Mouse (Mus musculus) MEL (cell line): ENCODE data around the gene Slc25a19. TPM values are rescaled to one million over a fixed set of nuclear protein-coding genes. Genes with fewer than 3 reads are reported as not detected.

ENCODE experiments used
- DNase-seq: peaks from one replicate; pipeline ENCODE4 v3.0.0; 2011; ENCODE audit warnings: low read depth, low spot score
- H3K27ac ChIP-seq: 2 replicates; pipeline ENCODE4 v1.5.1; 2012; ENCODE audit warnings: low read depth, mild to moderate bottlenecking, control low read depth, low read length, moderate library complexity; ENCODE audit not compliant: control insufficient read depth
- H3K27me3 ChIP-seq, 2 experiments: fragments of 150-350 bp in 1 of 2; sonication (generic) in 1 of 2; 2 replicates each; pipeline ENCODE4 v1.6.1; 2012; ENCODE audit warnings: low read length in 2 of 2, mild to moderate bottlenecking in 2 of 2, improper control_type of control experiment in 1 of 2, moderate library complexity in 1 of 2; ENCODE audit not compliant: insufficient read depth in 2 of 2, control insufficient read depth in 1 of 2
- H3K36me3 ChIP-seq, 2 experiments: 2 replicates each; pipeline ENCODE4 v1.6.1; 2012 to 2014; ENCODE audit warnings: low read length in 2 of 2, improper control_type of control experiment in 1 of 2, inconsistent platforms in 1 of 2, mild to moderate bottlenecking in 1 of 2; ENCODE audit not compliant: insufficient read depth in 2 of 2, control insufficient read depth in 1 of 2
- H3K4me1 ChIP-seq, 2 experiments: fragments of 150-350 bp in 1 of 2; sonication (generic) in 1 of 2; 2 replicates each; pipeline ENCODE4 v1.6.1; 2012; ENCODE audit warnings: low read length in 2 of 2, improper control_type of control experiment in 1 of 2, mild to moderate bottlenecking in 1 of 2; ENCODE audit not compliant: insufficient read depth in 2 of 2, control insufficient read depth in 1 of 2
- H3K4me3 ChIP-seq, 2 experiments: fragments of 150-350 bp in 1 of 2; sonication (generic) in 1 of 2; 2 replicates each; pipeline ENCODE4 v1.5.1; 2012; ENCODE audit warnings: low read depth in 2 of 2, low read length in 2 of 2, mild to moderate bottlenecking in 2 of 2, moderate library complexity in 2 of 2, control low read depth in 1 of 2, improper control_type of control experiment in 1 of 2; ENCODE audit not compliant: control insufficient read depth in 1 of 2, insufficient read depth in 1 of 2
- H3K79me2 ChIP-seq: 2 replicates; pipeline ENCODE4 v1.6.1; 2012; ENCODE audit warnings: mild to moderate bottlenecking, low read length, moderate library complexity; ENCODE audit not compliant: control insufficient read depth, poor library complexity, insufficient read depth
- H3K9ac ChIP-seq: 2 replicates; pipeline ENCODE4 v1.6.1; 2012; ENCODE audit warnings: low read depth, mild to moderate bottlenecking, control low read depth, low read length, moderate library complexity; ENCODE audit not compliant: control insufficient read depth, poor library complexity, severe bottlenecking
- H3K9me3 ChIP-seq: fragments of 150-350 bp; sonication (generic); replicated peaks from 2 replicates; pipeline ENCODE4 v1.6.1; 2012; ENCODE audit warnings: mild to moderate bottlenecking, low read length, improper control_type of control experiment, moderate library complexity; ENCODE audit not compliant: insufficient read depth
- BHLHE40 ChIP-seq: IDR thresholded peaks from 2 replicates; pipeline ENCODE4 v1.6.1; 2012; ENCODE audit warnings: low read depth, mild to moderate bottlenecking, inconsistent platforms, low read length, improper control_type of control experiment, borderline replicate concordance
- CHD1 ChIP-seq: IDR thresholded peaks from 2 replicates; pipeline ENCODE4 v1.6.1; 2012; ENCODE audit warnings: low read depth, mild to moderate bottlenecking, inconsistent platforms, low read length, improper control_type of control experiment
- CHD2 ChIP-seq: IDR thresholded peaks from 2 replicates; pipeline ENCODE4 v1.6.1; 2011; ENCODE audit warnings: low read length, improper control_type of control experiment
- CTCF ChIP-seq, 3 experiments: IDR thresholded peaks in 2 of 3; conservative IDR thresholded peaks in 1 of 3; 2 replicates each; pipeline ENCODE4 v1.5.1; 2011 to 2012; ENCODE audit warnings: low read length in 3 of 3, low read depth in 2 of 3, mild to moderate bottlenecking in 2 of 3, improper control_type of control experiment in 1 of 3, inconsistent platforms in 1 of 3, mixed read lengths in 1 of 3, moderate library complexity in 1 of 3; ENCODE audit not compliant: control insufficient read depth in 1 of 3, insufficient read depth in 1 of 3, poor library complexity in 1 of 3, severe bottlenecking in 1 of 3
- E2F4 ChIP-seq: IDR thresholded peaks from 2 replicates; pipeline ENCODE4 v1.6.1; 2011; ENCODE audit warnings: low read depth, low read length, improper control_type of control experiment, borderline replicate concordance
- ELF1 ChIP-seq: IDR thresholded peaks from 2 replicates; pipeline ENCODE4 v1.6.1; 2014; ENCODE audit warnings: low read depth, mild to moderate bottlenecking, inconsistent platforms, low read length, improper control_type of control experiment, moderate library complexity
- EP300 ChIP-seq, 2 experiments: IDR thresholded peaks; 2 replicates each; pipeline ENCODE4 v1.6.1; 2011; ENCODE audit warnings: improper control_type of control experiment in 2 of 2, low read length in 2 of 2, low read depth in 1 of 2, mild to moderate bottlenecking in 1 of 2
- ETS1 ChIP-seq: IDR thresholded peaks from 2 replicates; pipeline ENCODE4 v1.6.1; 2012; ENCODE audit warnings: low read depth, mild to moderate bottlenecking, inconsistent platforms, low read length, improper control_type of control experiment, moderate library complexity
- GABPA ChIP-seq: IDR thresholded peaks from 2 replicates; pipeline ENCODE4 v1.6.1; 2012; ENCODE audit warnings: low read depth, mild to moderate bottlenecking, inconsistent platforms, low read length, improper control_type of control experiment, moderate library complexity
- HCFC1 ChIP-seq: IDR thresholded peaks from 2 replicates; pipeline ENCODE4 v1.6.1; 2012; ENCODE audit warnings: low read depth, mild to moderate bottlenecking, inconsistent platforms, low read length, improper control_type of control experiment, moderate library complexity
- JUND ChIP-seq: IDR thresholded peaks from 2 replicates; pipeline ENCODE4 v1.6.1; 2011; ENCODE audit warnings: low read depth, mild to moderate bottlenecking, improper control_type of control experiment, low read length
- KAT2A ChIP-seq: conservative IDR thresholded peaks from 2 replicates; pipeline ENCODE4 v1.6.1; 2012; ENCODE audit warnings: low read depth, low read length, improper control_type of control experiment, inconsistent platforms
- MAFK ChIP-seq: IDR thresholded peaks from 2 replicates; pipeline ENCODE4 v1.6.1; 2011; ENCODE audit warnings: low read depth, mild to moderate bottlenecking, low read length, improper control_type of control experiment, borderline replicate concordance
- MAX ChIP-seq: IDR thresholded peaks from 2 replicates; pipeline ENCODE4 v1.6.1; 2011; ENCODE audit warnings: low read length, improper control_type of control experiment
- MAZ ChIP-seq: IDR thresholded peaks from 2 replicates; pipeline ENCODE4 v1.6.1; 2012; ENCODE audit warnings: low read depth, mild to moderate bottlenecking, inconsistent platforms, low read length, improper control_type of control experiment
- MEF2A ChIP-seq: IDR thresholded peaks from 2 replicates; pipeline ENCODE4 v1.6.1; 2014; ENCODE audit warnings: low read depth, mild to moderate bottlenecking, inconsistent platforms, low read length, improper control_type of control experiment; ENCODE audit not compliant: poor library complexity, insufficient replicate concordance, severe bottlenecking; ENCODE audit errors: extremely low read depth
- MXI1 ChIP-seq: IDR thresholded peaks from 2 replicates; pipeline ENCODE4 v1.6.1; 2011; ENCODE audit warnings: mild to moderate bottlenecking, low read depth, low read length, improper control_type of control experiment
- MYB ChIP-seq: IDR thresholded peaks from 2 replicates; pipeline ENCODE4 v1.6.1; 2011; ENCODE audit warnings: mild to moderate bottlenecking, low read depth, low read length, improper control_type of control experiment
- MYC ChIP-seq: IDR thresholded peaks from 2 replicates; pipeline ENCODE4 v1.6.1; 2011; ENCODE audit warnings: low read depth, mild to moderate bottlenecking, low read length, improper control_type of control experiment, moderate library complexity
- NELFE ChIP-seq: IDR thresholded peaks from 2 replicates; pipeline ENCODE4 v1.6.1; 2011; ENCODE audit warnings: low read depth, low read length, improper control_type of control experiment
- NRF1 ChIP-seq: IDR thresholded peaks from 2 replicates; pipeline ENCODE4 v1.6.1; 2014; ENCODE audit warnings: low read depth, mild to moderate bottlenecking, inconsistent platforms, low read length, improper control_type of control experiment, moderate library complexity; ENCODE audit not compliant: poor library complexity, insufficient read depth, severe bottlenecking
- POLR2A ChIP-seq, 2 experiments: IDR thresholded peaks; 2 replicates each; pipeline ENCODE4 v1.6.1; 2011 to 2012; ENCODE audit warnings: low read length in 2 of 2, mild to moderate bottlenecking in 2 of 2, control low read depth in 1 of 2, improper control_type of control experiment in 1 of 2, low read depth in 1 of 2, moderate library complexity in 1 of 2; ENCODE audit not compliant: control insufficient read depth in 1 of 2, insufficient read depth in 1 of 2, poor library complexity in 1 of 2
- POLR2AphosphoS2 ChIP-seq: IDR thresholded peaks from 2 replicates; pipeline ENCODE4 v1.6.1; 2011; ENCODE audit warnings: low read length, improper control_type of control experiment
- POLR2AphosphoS5 ChIP-seq: IDR thresholded peaks from 2 replicates; pipeline ENCODE4 v1.6.1; 2012; ENCODE audit warnings: low read depth, borderline replicate concordance, mild to moderate bottlenecking, inconsistent platforms, low read length, moderate library complexity, mixed read lengths
- RAD21 ChIP-seq: IDR thresholded peaks from 2 replicates; pipeline ENCODE4 v1.6.1; 2011; ENCODE audit warnings: mild to moderate bottlenecking, low read depth, low read length, improper control_type of control experiment
- RCOR1 ChIP-seq: IDR thresholded peaks from 2 replicates; pipeline ENCODE4 v1.6.1; 2012; ENCODE audit warnings: low read depth, mild to moderate bottlenecking, inconsistent platforms, low read length, improper control_type of control experiment
- SIN3A ChIP-seq: IDR thresholded peaks from 2 replicates; pipeline ENCODE4 v1.6.1; 2012; ENCODE audit warnings: low read length, improper control_type of control experiment, inconsistent platforms
- SMC3 ChIP-seq: IDR thresholded peaks from 2 replicates; pipeline ENCODE4 v1.6.1; 2011; ENCODE audit warnings: low read depth, low read length, improper control_type of control experiment
- TAL1 ChIP-seq: IDR thresholded peaks from 2 replicates; pipeline ENCODE4 v1.6.1; 2012; ENCODE audit warnings: mild to moderate bottlenecking, inconsistent platforms, low read length, moderate library complexity, mixed read lengths
- TBP ChIP-seq: IDR thresholded peaks from 2 replicates; pipeline ENCODE4 v1.8.0; 2011; ENCODE audit warnings: low read depth, low read length, improper control_type of control experiment
- TCF12 ChIP-seq: IDR thresholded peaks from 2 replicates; pipeline ENCODE4 v1.6.1; 2014; ENCODE audit warnings: low read depth, mild to moderate bottlenecking, inconsistent platforms, low read length, improper control_type of control experiment, moderate library complexity
- UBTF ChIP-seq: IDR thresholded peaks from 2 replicates; pipeline ENCODE4 v1.6.1; 2012; ENCODE audit warnings: low read depth, mild to moderate bottlenecking, inconsistent platforms, low read length, improper control_type of control experiment, moderate library complexity, borderline replicate concordance; ENCODE audit not compliant: insufficient read depth
- USF1 ChIP-seq: IDR thresholded peaks from 2 replicates; pipeline ENCODE4 v1.6.1; 2014; ENCODE audit warnings: low read depth, mild to moderate bottlenecking, inconsistent platforms, low read length, improper control_type of control experiment, moderate library complexity
- USF2 ChIP-seq, 2 experiments: IDR thresholded peaks; 2 replicates each; pipeline ENCODE4 v1.6.1; 2011 to 2012; ENCODE audit warnings: improper control_type of control experiment in 2 of 2, low read length in 2 of 2, borderline replicate concordance in 1 of 2, inconsistent platforms in 1 of 2, low read depth in 1 of 2, mild to moderate bottlenecking in 1 of 2; ENCODE audit not compliant: insufficient read depth in 1 of 2
- ZC3H11A ChIP-seq: IDR thresholded peaks from 2 replicates; pipeline ENCODE4 v1.6.1; 2012; ENCODE audit warnings: low read depth, mild to moderate bottlenecking, inconsistent platforms, low read length, improper control_type of control experiment
- ZKSCAN1 ChIP-seq: IDR thresholded peaks from 2 replicates; pipeline ENCODE4 v1.6.1; 2012; ENCODE audit warnings: low read depth, mild to moderate bottlenecking, inconsistent platforms, low read length, improper control_type of control experiment, moderate library complexity
- ZMIZ1 ChIP-seq: IDR thresholded peaks from 2 replicates; pipeline ENCODE4 v1.6.1; 2012; ENCODE audit warnings: low read depth, mild to moderate bottlenecking, inconsistent platforms, low read length, improper control_type of control experiment, moderate library complexity
- ZNF384 ChIP-seq: IDR thresholded peaks from 2 replicates; pipeline ENCODE4 v1.6.1; 2012; ENCODE audit warnings: low read depth, mild to moderate bottlenecking, inconsistent platforms, low read length, improper control_type of control experiment
- polyA plus RNA-seq, 2 experiments: library from polyadenylated mRNA; stranded (reverse) in 1 of 2; unstranded in 1 of 2; fragments of >175 nt in 1 of 2; fragments of >200 nt in 1 of 2; gene quantifications; 2 replicates each; pipeline versions ENCODE4 v1.2.1 to v1.2.4; 2012; ENCODE audit warnings: low replicate concordance in 2 of 2, low read depth in 1 of 2; ENCODE audit not compliant: insufficient read length in 2 of 2, insufficient read depth in 1 of 2, missing spikeins in 1 of 2
- total RNA-seq: library from RNA; depleted of rRNA; stranded (reverse); fragments of 300-350 nt; gene quantifications from 2 replicates; pipeline ENCODE4 v1.2.3, GENCODE M21; 2012

Gene Slc25a19
- total and polyA plus RNA-seq, 3 experiments: 35.3 to 43.1 TPM; not detected in 1

- DNase-seq: peak; percentile 81
- TF ChIP-seq ZNF384 (no peak), RCOR1 (no peak; the same call in 1 of the 2 replicates), NRF1 (no peak), TBP (no peak), NELFE (no peak), RAD21 (no peak), POLR2A (IDR thresholded peaks at IDR 0.05; ENCODE audit: control insufficient read depth in 1 of 2, insufficient read depth in 1 of 2, low read depth in 1 of 2, low read length in 2 of 2, poor library complexity in 1 of 2) (peak in 1 of 2 experiments; percentile 20; a peak in 1 of 4 replicates), UBTF (no peak), POLR2AphosphoS2 (no peak), MEF2A (peak; percentile 66; the same call in 1 of the 2 replicates), ELF1 (peak; percentile 31; the same call in 1 of the 2 replicates), BHLHE40 (no peak), CHD2 (no peak), ZKSCAN1 (no peak), USF1 (no peak), MXI1 (no peak), ZC3H11A (no peak), MAZ (no peak), EP300 (IDR thresholded peaks at IDR 0.05; ENCODE audit: low read depth in 1 of 2, low read length in 2 of 2) (peak; percentile 65 to 68; a peak in 3 of 4 replicates), HCFC1 (0 out of 2 replicates have a peak, but pooled peaks have one; percentile 32), JUND (no peak), ETS1 (peak; percentile 80), KAT2A (no peak), E2F4 (no peak), GABPA (no peak), SMC3 (no peak), MYC (no peak), SIN3A (peak; percentile 60; the same call in 1 of the 2 replicates), ZMIZ1 (no peak), MAX (no peak), CTCF (IDR thresholded peaks at IDR 0.05 in 2 of 3, conservative IDR thresholded peaks at IDR 0.05 in 1 of 3; ENCODE audit: control insufficient read depth in 1 of 3, insufficient read depth in 1 of 3, low read depth in 2 of 3, low read length in 3 of 3, poor library complexity in 1 of 3, severe bottlenecking in 1 of 3) (no peak), CHD1 (no peak), USF2 (IDR thresholded peaks at IDR 0.05; ENCODE audit: borderline replicate concordance in 1 of 2, insufficient read depth in 1 of 2, low read depth in 1 of 2, low read length in 2 of 2) (no peak), TAL1 (no peak), TCF12 (peak; percentile 56), POLR2AphosphoS5 (no peak), MYB (no peak), MAFK (no peak)
Observed at GRCm38 (mm10) chr11:115658521-115658920, 30.4 kb upstream of the Slc25a19 start.

More at GRCm38 (mm10) chr11:115658521-115658920, 30.4 kb upstream of the Slc25a19 start:
- H3K27ac ChIP-seq: peak overlapping the region; percentile 30
- no peaks in the 10 kb centered on the region for H3K27me3 ChIP-seq
- no peak overlapping the region for H3K4me3 ChIP-seq
- no peak overlapping the region for H3K9ac ChIP-seq
- H3K79me2 ChIP-seq: peaks cover 66% of the 10 kb centered on the region
- peaks cover 9 to 20% of the 10 kb centered on the region in 2 experiments for H3K4me1 ChIP-seq
- H3K9me3 ChIP-seq: no peaks in the 10 kb centered on the region
- H3K36me3 ChIP-seq: peaks cover 29 to 43% of the 10 kb centered on the region in 2 experiments
